Mouse (Mus musculus): Measurements from ENCODE around the gene Fgf14.
A peak's percentile ranks its signal among the peaks of the same experiment; 100 is the strongest.
"Not testable (repeated sequence)": the region's sequence is repeated elsewhere in the genome, so short reads cannot be mapped to it uniquely, and the experiment has no call there.

Fgf14 gene

DNA sequence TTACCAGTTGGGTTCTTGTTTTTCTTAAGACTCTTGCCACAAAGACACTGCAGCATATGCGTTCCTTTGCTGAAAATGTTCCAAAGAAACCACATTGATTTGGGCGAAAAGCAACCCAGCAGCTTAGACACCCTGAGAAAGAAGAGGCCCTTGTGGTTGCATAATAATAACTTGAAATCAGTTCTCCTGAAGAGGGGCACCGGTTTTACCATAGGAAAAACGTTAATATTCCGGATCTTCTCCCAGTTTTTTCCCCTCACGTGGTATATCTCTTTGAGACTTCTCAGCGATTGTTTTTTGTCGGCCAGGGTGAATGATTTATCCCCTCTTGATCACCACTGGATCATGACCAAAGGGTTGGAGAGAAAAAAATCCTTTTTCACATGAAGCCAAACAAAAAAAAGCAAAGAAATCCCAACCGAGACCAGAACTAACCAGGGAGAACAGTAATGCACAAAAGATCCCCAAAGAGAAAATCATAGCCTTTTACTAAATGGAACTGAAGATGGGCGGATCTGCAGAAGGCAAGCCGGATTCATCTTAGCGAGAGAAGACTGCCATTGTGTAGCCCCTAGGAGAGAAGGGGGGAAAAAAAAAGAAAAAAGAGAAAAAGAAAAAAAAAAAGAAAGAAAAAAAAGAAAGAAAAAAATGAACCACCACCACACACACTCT is at the start of gene Fgf14:
Gene Fgf14, minus strand, starts transcription at position 622 of the 672 bp plus-strand sequence.
- no peak for DNase-seq (ENCODE audit: low read depth, low spot score)

- DNase-seq (ENCODE audit: low read depth, low spot score) = no peak
Observed at GRCm38 (mm10) chr14:124677379-124677778, 452 bp upstream of the Fgf14 start.

- no peak for DNase-seq (ENCODE audit: low read depth, low spot score)
Observed at GRCm38 (mm10) chr14:124675654-124676505, 1.0 kb downstream of the Fgf14 start.

DNA sequence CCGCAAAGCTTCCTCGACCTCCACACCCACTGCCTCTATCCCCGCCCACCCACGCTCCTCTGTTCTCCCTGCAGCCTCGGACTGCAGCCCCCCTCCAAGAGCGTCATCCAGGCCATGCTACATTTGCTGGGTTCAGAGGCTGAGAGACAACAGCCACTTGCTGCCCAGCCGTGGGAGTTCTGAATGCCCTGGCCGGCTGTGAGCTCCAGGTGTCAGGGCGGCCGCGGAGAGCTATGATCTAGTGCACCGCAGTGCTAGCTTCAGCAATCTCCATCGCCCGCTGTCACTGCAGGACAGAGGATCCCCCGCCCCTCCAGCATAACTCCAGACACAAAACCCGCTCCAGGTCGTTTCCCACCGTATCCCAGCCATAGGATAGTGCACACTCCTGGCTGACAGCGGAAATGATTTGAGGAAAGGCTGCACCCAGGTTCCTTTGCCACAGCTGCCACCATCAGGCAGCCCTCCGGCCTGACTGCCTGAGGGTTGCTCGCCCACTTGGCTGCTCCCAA is 1.7 kb downstream of the Fgf14 start:
- peak; percentile 38 for DNase-seq (ENCODE audit: low read depth, low spot score)

DNA sequence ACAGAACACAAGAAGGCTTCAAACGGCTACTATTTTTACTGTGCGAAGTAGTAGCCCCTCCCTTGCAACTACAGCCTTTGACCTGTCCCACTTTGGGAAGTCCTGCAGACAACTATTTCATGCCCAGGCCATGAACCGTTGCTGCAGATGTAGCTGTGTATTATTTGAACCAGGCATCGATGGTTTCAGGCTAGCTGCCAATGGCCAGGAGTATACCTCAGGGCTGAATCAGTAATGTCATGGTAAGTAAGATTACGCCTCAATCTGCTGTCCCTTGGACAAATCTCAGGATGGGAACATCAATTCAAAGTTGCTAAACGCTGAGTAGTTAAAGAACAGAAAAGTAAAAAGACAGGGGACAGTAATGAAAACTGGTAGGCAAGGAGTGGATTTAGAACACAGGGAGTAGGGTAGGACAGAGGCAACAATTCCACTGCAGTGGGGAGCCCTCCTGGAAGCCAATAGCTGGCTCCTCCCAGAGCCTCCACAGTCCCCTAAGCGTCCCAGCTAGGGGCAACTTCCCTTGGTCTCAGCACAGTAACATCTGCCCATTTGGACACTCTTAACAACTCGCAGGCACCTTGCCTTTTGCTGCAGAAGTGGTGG is 2.3 kb downstream of the Fgf14 start:
- no peak for DNase-seq (ENCODE audit: low read depth, low spot score)

- peak; percentile 69 for DNase-seq (ENCODE audit: low read depth, low spot score)
Observed at GRCm38 (mm10) chr14:124669739-124670138, 7.2 kb downstream of the Fgf14 start.

- DNase-seq (ENCODE audit: low read depth, low spot score) = no peak
Observed at GRCm38 (mm10) chr14:124642822-124643221, 34.1 kb downstream of the Fgf14 start.

- DNase-seq (ENCODE audit: low read depth, low spot score) = no peak
Observed at GRCm38 (mm10) chr14:124634881-124635280, 42.0 kb downstream of the Fgf14 start.

DNA sequence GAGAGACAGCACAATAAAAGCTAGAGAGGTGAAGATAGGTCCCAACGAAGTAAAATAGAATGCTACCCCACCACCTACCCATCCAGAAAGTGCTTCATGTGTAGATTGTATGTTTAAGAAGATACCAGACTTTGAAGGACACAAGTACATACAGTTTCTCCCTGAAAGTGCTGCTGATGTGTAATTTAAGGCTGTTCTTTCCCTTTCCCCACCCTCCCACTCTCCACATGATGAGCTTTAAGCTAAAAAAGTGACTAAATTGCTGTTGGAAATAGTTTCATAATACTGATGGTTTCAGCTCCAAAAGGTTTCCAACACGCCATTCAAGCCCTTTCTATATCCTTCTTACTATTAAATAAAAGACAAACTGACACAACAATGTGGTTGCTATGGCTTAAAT is 63.5 kb downstream of the Fgf14 start:
- no peak for DNase-seq (ENCODE audit: low read depth, low spot score)

- no peak for DNase-seq (ENCODE audit: low read depth, low spot score)
Observed at GRCm38 (mm10) chr14:124606036-124606711, 70.8 kb downstream of the Fgf14 start.

- no peak for DNase-seq (ENCODE audit: low read depth, low spot score)
Observed at GRCm38 (mm10) chr14:124605031-124605743, 71.7 kb downstream of the Fgf14 start.

GRCm38 (mm10) chr14:124576571-124576970 is 100.4 kb downstream of the Fgf14 start:
- DNase-seq (ENCODE audit: low read depth, low spot score) = no peak

DNA sequence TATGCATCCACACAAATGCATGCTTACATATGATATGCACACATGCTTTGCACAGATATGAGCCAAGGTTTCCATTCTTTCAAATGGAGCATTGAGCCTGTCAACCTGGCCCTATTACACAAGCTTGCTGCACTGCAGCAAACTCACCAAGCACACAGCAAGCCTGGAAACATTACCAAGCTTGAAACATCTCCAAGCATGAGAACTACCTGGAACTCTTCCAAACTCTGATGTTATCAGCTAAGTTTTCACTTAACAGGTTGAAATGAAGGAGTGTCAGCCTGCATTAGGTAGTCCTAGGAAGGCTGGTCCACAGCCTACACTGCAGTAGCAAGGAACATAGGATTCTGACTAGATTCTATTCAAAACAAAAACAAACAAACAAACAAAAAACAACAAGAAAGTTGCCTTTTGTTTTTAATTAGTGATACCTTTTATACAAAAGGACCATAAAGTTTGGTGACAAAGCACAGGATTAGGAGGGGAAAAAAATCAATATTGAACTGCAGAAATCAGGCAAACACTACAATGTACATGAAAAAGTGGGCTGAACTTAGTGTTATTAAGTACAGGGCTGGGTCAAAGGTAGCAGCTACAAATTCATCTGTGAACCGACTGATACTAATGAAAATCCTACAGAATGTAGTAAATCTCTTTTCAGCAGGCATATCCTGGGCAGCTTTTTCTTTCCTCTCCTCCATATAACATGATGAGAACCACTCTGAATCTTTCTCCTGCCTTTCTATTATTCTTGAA is 101.6 kb downstream of the Fgf14 start:
- DNase-seq (ENCODE audit: low read depth, low spot score) = no peak

GRCm38 (mm10) chr14:124566445-124566844 is 110.5 kb downstream of the Fgf14 start:
- no peak for DNase-seq (ENCODE audit: low read depth, low spot score)

DNA sequence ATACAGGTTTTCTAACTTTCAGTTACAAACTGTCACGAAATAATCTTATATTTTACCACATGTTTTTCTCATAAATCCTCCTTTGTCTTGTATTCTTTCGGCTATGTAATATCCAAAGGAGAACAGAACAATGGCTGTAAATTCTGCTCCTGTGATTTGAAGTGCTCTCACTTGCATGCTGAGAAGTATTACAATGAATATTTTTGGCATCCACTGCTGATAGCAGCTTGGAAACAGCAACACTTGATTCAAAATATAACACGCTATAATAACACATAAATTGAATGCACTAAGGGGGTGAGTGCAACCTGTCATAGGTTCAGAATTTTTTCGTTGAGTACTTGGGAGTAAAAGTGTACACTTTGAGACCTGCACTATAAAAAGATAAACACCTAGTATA is 115.4 kb downstream of the Fgf14 start:
- no peak for DNase-seq (ENCODE audit: low read depth, low spot score)

DNA sequence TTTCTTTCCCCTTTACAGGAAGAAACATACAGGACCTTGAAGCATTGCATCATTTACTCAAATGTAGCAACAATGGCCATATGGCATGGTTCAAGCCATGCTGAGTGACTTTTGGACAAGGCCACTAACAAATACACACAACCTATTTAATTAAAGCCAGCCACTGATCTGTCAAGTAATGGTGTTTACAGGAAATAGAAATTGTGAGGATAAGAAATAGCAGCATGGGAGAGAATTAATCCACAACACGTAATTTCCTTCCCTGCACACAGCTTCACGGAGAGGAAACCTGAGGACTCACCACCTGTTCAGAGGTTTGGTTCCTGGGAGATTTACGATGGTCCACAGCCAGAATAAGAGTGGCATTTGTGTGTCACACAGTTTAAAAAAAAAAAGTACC is 140.8 kb downstream of the Fgf14 start:
- no peak for DNase-seq (ENCODE audit: low read depth, low spot score)

DNA sequence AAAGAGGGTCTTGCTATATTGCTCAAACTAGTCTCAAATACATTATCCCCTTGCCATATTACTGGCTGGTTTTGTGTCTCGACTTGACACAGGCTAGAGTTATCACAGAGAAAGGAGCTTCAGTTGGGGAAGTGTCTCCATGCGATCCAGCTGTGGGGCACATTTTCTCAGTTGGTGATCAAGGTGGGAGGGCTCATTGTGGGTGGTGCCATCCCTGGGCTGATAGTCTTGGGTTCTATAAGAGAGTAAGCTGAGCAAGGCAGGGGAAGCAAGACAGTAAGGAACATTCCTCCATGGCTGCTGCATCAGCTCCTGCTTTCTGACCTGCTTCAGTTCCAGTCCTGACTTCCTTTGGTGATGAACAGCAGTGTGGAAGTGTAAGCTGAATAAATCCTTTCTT is 141.6 kb downstream of the Fgf14 start:
- not testable (repeated sequence) for DNase-seq (ENCODE audit: low read depth, low spot score)

DNA sequence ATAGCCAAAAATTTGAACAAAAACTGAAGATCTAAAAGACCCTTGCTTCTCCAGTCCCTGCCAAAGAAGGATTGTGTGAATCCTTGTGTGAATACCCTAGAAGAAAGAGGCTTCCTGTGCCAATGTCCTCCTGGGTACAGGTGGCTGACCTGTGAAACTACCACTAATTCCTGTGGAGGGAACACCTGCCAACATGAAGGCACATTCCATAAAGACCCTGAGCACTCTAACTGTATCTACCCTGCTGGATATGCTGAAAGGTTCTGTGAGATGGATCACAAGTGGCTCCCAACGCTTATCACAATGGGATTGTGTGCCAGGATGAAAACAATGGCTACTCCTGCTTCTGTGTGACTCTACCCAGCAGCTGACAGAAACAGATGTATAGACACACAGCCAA is 144.9 kb downstream of the Fgf14 start:
- DNase-seq (ENCODE audit: low read depth, low spot score) = no peak

DNA sequence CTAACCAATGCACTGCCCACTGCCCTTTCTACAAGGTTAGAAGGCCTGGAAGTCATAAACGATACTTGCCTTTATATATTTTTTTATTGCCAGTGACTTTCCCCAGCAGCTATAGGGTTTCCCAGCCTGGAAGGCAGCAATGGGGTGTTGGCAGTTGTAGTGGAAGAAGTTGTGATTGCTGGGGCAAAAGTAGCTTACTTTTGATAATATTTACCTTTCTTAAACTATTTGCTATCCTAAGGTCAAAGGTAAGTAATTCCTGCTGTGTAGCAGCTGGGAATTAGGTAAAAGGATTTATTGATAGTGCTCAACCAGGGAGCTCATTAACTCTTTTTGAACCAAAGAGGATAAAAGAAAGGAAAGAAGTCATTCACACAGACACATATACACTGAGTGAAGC is 164.9 kb downstream of the Fgf14 start:
- DNase-seq (ENCODE audit: low read depth, low spot score) = no peak

DNA sequence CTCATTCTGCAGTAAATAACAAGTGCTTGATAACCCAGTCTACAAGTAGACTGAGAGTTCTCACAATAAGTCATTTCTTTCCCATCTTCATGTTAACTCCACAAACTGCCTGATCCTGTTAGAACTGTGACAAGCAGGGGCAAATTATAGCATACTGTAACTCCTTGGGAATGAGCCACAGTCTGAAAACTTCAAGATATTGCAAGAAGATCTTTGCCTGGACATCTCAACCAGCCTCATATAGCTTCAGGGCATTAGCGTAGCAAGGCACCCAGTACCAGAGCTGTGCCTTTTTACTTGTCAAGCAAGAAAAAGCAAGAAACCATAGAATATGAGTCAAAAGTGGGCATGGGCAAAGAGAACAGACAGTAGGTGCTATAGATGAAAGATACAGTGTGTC is 188.0 kb downstream of the Fgf14 start:
- no peak for DNase-seq (ENCODE audit: low read depth, low spot score)

Measured in ZHBTc4 (cell line).